Mouse (Mus musculus) brain, adult 2 months (tissue): Measurements from ENCODE around the gene Ccdc88b.
"Not testable (repeated sequence)": the region's sequence is repeated elsewhere in the genome, so short reads cannot be mapped to it uniquely, and the experiment has no call there.

Experiments used
- DNase-seq: peaks from one replicate; pipeline ENCODE4 v3.0.0; 2011; ENCODE audit warnings: low read depth, low spot score

Gene Ccdc88b

GRCm38 (mm10) chr19:6858031-6858430 lies at the start of gene Ccdc88b:
Gene Ccdc88b, minus strand, starts transcription at chr19:6858211.
- DNase-seq = no peak

- no peak for DNase-seq
These were observed 49.1 kb upstream of the Ccdc88b start for GRCm38 (mm10) chr19:6907094-6907493.

DNA sequence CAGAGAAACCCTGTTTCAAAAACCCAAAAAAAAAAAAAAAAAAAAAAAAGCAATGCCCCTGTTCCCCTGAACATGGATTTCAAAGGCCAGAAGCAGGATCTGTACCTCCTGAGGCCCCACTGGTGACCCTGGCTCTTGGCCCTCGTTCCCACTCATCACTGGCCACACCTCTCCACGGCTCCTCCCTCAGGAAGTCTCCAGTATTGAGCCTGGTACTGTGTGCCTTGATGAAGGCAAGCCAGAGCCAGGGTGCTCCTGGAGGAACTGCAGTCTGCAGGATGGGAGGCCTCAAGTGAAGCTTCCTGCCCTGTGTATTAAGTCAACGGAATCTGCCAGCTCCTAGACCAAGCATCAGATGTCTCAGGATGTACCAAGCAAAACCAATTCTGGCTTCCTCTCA lies 48.2 kb upstream of the Ccdc88b start:
- no peak for DNase-seq

DNA sequence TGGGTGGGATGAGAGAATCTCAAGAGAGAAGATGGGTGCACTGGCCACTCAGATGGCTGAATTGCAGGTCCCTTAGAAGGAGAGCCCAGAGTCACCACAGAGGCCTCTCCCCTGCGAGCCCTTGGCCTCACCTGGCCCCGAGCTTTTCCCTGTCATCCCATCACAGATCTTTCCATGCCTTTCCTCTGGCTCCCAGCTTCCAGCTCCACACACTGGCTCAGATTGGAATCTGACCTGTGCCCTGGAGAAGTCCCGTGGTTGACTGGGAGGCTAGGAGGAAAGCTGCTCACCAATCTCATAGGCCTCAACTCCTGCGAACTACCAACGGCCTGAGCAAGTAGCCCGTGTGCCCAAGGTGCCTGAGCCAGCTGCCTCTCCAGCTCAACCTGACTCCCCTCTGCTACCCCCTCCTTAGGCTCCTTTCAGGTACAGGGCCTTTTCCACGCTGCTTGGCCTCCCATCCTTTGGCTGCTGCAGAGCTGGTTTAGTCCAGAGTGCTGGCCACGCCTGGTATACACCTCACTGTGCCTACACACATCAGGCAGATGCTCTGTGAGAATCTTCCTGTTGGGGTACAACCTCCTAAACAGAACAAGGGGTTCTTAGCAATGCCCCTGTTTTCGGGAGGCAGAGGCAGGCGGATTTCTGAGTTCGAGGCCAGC lies 47.6 kb upstream of the Ccdc88b start:
- DNase-seq = no peak

DNA sequence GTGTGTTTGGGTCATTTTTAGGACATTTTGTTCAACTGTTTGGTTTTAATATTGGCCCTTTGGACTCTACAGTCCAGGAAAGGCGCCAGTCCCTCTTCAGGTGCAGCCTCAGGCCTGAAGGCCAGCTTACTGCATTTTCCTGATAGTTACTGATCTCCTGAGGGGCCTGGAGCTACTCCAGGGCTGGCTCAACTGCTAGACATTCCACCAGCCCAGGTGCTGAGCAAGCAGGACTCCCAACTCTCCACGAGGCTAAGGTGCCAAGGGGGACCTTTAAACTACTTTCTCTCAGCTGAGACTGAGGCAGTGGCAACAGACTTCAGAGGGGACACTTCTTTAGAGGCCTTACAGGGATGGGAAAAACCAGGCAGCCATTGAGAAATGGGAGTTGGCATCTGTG lies 46.8 kb upstream of the Ccdc88b start:
- no peak for DNase-seq

DNA sequence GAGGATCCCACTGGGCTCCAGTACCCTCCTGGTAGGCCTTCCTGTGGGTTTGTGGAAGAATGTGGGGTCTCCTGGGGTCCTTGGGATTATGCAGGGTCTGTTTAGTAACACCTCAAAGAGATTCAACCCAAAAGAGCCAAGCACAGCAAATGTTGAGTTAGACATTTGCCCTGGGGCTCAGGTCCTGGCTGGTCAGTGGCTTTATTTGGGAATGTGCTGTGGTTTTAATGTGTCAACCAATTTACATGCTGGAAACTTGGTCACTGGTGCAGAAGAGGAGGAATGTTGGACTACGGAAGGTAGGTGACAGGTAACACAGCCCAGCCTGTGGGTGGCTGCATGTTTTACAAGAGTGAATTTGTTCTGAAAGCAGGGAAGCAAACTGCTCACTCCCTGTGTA lies 45.0 kb upstream of the Ccdc88b start:
- DNase-seq = no peak

DNA sequence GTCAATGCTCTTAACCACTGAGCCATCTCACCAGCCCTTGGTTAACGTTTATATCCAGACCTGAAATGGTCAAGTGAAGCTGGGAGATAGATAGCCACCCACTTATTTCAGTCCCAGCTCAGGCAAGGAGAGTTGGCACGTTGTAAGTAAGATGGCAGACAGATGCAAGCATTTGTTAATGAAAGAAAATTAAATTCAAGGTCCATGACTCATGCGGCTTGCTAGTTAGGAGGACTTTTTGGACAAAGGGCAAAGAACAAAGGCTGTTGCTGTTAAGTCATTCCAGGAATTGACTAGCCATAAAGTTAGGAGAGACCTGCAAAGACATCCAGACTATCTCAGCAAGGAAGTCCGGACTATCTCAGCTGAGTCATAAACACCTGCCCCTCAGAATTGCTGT lies 41.6 kb upstream of the Ccdc88b start:
- DNase-seq = no peak

DNA sequence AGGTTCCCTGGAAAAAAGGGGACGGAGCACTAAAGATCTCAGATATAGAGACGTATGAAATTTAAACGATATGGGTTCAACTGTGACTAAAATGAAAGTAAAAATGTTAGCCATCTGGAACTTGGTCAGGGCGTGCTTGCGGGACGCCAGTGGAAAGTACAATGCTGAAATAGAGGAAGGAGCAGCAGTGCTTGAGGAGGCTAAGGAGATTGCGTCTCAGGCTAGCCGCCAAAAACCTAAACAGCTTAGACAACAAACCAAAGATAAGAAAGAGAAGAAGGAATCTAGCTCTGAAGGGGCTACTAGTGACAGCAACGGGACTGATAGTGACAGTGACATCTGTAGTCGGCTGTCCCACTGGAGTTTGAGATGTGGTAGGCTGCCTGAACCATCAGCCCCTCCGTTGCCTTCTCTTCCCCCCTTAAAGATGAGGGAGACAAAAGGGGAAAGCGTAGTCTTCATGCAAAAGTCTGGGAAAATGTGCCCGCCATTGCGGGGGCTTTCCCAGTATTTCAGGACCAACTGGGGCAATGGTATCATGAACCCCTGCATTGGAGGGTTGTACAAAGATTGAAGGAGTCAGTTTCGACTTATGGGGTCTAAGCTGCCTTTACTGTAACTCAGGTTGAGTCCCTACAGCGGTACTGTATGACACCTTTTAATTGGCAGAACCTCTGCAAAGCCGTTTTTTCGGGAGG lies 37.7 kb upstream of the Ccdc88b start:
- DNase-seq = not testable (repeated sequence)

GRCm38 (mm10) chr19:6893731-6894451 lies 35.9 kb upstream of the Ccdc88b start:
- no peak for DNase-seq

GRCm38 (mm10) chr19:6892512-6892911 lies 34.5 kb upstream of the Ccdc88b start:
- no peak for DNase-seq

GRCm38 (mm10) chr19:6877965-6878364 lies 20.0 kb upstream of the Ccdc88b start:
- DNase-seq = no peak

- DNase-seq = peak; percentile 22
These were observed 18.8 kb upstream of the Ccdc88b start for GRCm38 (mm10) chr19:6876799-6877198.

- peak; percentile 74 for DNase-seq
These were observed 17.8 kb upstream of the Ccdc88b start for GRCm38 (mm10) chr19:6875834-6876233.

GRCm38 (mm10) chr19:6874257-6874656 lies 16.2 kb upstream of the Ccdc88b start:
- DNase-seq = no peak

DNA sequence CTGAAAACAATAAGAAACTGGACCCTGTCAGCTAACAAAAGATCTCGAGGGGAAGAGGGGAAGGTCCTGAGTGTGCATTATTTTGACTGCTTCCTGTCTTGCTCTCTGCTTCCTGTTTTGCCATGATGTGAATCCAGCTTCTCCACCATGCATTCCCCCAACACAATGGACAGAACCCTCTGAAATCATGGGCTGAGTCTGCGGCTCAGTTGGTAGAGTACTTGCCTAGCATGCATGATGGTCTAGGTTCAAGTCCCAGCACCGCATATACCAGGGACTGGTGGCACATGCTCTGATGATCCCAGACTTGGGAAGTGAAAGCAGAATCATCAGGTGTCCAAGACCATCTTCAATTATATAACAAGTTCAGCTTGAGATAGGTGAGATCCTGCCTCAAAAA lies 14.7 kb upstream of the Ccdc88b start:
- DNase-seq = no peak

DNA sequence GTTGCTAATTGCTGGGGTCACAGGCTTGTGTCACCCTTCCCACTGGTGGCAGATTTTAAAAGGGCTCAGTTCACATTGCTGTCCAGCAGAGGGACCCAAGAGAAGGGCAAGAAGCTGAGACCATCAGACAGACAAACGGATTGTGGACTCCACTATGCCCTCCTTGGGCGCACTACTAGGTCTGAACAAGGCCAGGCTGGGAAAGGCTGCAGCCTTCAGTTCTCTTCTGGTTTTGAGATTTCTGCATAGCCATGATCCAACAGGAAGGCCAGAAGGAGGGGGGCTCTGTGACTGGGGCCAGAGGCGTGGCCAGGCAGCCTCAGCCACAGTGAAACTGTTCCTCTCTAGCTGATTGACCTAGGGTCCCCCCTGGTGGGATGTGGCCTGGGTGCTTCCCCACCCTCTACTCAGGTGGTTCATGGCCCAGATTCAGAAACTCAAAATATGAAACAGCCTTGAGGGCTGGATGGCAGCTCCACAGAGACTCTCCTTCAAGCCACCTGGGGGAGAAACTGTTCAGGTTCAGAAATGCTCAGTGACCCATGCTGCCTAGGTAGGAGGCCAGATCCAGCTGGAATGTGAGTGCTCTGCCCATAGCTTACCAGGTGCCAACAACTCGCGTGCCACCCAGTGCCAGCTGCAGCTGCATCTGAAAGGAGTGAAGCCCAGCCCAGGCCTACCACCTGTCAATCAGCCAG lies 13.7 kb upstream of the Ccdc88b start:
- DNase-seq = peak; percentile 36

DNA sequence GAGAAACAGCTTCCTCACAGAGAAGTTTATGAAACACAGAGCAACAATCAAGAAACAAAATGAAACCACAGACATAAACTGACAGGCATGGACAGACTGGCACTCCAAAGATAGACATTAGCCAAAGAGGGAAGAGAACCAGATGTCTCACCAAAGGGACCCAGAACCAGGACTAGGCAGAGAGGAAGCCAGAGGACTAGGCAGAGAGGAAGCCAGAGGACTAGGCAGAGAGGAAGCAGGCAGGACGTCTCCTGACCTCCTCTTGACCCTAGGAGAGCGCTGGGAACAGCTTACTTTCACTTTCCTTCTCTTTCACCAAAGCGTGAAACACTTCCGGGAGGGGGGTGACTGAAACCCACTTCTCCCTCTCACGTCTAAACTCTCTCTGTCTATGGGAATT lies 11.3 kb upstream of the Ccdc88b start:
- DNase-seq = peak; percentile 44

- no peak for DNase-seq
These were observed 3.4 kb upstream of the Ccdc88b start for GRCm38 (mm10) chr19:6861451-6861850.

GRCm38 (mm10) chr19:6860706-6861105 lies 2.7 kb upstream of the Ccdc88b start:
- no peak for DNase-seq

- no peak for DNase-seq
These were observed 2.0 kb upstream of the Ccdc88b start for GRCm38 (mm10) chr19:6859971-6860370.

GRCm38 (mm10) chr19:6859032-6859651 lies 1.1 kb upstream of the Ccdc88b start:
- no peak for DNase-seq
